Mouse (Mus musculus): ENCODE results near the gene Ccdc155.

DNA sequence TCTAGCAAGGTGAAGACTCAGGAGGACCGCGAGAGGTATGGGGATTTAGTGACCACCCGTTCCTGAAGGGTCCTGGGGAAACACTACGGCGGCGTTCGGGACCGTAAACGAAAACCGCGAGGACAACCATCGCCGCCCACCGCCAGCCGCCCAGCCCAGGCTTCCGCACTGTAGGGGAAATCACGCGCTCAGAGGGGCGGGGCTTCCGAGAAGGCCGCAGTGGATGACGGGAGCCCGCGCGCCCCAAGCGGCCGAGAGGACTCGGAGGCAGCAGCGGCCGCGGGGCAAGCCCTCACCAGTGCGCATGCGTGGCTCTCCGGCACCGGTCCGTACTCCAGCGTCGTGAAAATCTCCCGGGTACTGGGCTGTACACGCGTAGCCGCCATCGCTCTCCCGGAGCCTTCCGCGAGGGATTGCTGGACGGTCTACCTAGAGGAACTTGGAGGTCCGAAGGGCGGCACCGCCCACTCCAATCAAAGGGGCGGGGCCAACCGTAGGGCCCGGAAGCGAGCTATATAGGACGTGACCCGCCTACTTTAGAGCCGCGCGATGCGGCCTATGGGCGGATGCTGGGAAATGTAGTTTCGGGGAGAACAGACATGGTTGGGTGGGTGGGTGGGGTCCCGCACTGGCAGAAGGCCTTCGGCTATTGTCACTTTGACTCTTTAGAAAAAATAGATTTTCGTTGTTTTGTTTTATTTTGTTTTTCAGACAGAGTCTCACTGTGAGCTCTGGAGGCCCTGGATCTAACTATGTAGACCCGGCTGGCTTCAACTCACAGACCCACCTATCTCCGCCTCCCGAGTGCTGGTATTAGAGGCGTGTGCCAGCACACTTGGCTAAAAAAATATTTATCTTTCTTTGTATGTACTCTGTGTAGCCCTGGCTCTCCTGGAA is 50.3 kb downstream of the Ccdc155 start, which contains the start of the genes Pih1d1 and Aldh16a1:
- TF ChIP-seq CTCF (IDR thresholded peaks at IDR 0.05; ENCODE audit: low read depth, low read length) (no peak), GATA1 (IDR thresholded peaks at IDR 0.05; ENCODE audit: borderline replicate concordance, low read length) (no peak)
